Mouse (Mus musculus) subcutaneous adipose tissue, adult 2 months (tissue): ENCODE data around the gene Plvap. TPM values are rescaled to one million over a fixed set of nuclear protein-coding genes. Genes with fewer than 3 reads are reported as not detected.

ENCODE experiments used
- polyA plus RNA-seq: library from polyadenylated mRNA; depleted of rRNA; stranded (reverse); fragments of >200 nt; gene quantifications from 2 replicates; pipeline ENCODE4 v1.2.3, GENCODE M21; 2012; ENCODE audit warnings: low replicate concordance; rRNA removed

The Plvap gene
- 129 and 167 TPM in 2 replicates for polyA plus RNA-seq

GRCm38 (mm10) chr8:71511644-71512043 is at the start of gene Plvap:
TSS of gene Plvap (minus strand) at chr8:71511752.

DNA sequence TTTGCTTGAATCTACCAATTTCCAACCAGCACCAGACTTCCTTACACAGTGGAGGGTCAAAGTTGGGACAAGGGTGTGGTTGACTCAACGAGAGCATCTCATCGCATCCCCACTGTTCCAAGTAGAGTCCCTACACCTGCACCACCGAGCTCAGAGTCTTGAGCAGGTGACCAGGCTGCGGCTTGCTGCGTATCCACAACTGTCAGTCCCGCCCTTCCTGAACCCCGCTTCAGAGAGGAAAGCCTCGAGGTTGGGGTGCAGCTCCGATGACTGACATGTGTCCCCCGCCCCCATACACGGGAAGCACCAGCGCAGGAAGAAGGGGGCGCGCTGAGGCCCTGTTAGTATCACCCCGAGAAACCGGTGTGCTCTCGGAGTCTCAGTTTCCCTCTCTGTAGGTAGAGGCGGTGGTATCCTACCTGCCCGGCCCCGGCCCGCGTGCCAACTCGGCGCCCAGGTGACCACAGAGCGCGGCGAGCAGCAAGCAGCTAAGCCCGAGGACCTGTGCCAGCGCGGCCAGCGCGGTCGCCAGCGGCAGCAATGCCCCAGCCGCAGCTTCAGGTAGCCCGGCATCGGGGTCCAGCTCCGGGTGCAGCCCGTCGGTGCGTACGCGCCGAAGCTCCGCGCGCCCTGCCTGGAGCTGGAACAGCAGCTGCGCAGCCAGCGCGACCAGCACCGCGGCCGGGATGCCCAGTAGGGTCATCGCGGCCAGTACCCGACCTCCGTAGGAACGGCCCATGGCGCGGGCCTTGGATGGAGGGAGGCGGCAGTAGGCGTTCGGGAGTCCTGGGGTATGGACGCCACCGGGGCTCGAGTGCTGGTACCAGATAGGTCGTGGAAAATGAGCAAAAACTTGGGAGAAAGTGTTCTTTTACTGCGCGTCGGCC is 46.8 kb upstream of the Plvap start, which contains the start of gene Tmem221:
Gene Tmem221, minus strand, starts transcription at position 801 of the 887 bp plus-strand sequence.

DNA sequence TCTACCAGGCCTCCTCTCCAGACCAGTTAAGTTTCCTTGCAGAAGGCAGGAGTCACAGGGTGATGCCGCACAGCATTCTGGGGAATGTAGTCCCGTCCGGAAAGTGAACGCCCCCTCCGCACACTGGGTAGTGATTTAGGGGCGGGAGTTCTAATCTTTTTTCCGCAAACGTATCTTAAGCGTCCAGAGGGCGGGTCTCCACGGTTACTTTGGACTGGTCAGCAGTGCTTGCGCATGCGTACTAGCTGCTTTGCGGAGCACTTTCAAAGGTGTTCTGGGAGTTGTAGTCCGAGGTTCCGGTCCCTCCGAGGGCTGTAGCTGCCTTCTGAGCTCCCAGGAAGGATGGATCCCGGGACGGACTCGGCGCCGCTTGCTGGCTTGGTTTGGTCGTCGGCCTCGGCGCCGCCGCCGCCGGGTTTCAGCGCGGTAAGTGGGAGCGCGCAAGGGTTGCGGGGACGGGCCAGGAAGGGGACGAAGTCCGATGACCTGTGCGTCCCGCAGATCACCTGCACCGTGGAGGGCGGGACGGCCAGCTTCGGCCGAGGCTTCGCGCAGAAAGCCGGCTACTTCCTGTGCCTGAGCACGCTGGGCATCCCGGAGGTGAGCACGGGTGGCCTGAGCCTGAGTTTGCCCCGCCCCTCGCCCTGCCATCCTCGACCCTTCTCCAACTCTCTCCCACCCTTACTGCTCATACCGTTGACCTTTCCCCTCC is 31.2 kb upstream of the Plvap start, which contains the start of gene Mvb12a:
Gene Mvb12a, plus strand, starts transcription at position 291 of the 712 bp plus-strand sequence.

DNA sequence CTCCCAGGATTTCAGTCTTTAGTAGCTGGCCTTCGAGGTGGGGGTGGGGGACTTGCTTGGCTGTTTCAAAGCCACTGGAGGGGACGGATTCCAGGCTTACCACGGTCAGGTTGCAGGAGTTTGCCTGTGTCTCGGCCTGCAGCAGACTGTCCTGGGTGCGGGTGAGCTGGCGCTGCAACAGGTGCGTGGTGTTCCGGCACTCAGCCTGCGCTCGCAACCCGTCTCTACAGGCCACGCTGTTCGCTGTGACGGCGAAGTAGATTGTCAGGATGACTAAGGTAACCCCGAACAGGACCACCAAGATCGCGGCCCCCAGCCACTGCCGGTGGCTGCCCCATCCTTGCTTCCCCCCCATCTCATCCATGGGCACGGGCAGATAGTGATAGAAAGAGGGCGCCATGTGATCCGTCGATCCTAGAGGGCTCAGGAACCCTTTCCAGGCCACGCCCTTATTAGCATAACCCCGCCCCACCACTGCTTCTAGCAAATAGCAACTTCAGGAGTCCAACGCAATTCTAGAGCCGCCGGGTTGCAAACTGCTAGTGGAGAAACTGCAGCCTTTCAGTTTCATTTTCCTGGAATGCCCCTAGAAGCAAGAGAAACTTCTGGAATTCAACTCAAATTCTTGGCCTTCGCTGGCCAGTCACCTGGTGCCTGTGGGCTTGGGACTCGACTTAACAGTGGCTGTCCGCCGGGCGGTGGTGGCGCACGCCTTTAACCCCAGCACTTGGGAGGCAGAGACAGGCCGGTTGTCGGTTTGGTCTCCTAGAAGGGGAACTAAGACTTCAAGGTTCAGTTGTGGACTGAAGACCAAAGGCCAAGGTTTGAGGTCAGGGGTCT is 25.7 kb upstream of the Plvap start, which contains the start of gene Bst2:
Gene Bst2, minus strand, starts transcription at position 429 of the 840 bp plus-strand sequence.

DNA sequence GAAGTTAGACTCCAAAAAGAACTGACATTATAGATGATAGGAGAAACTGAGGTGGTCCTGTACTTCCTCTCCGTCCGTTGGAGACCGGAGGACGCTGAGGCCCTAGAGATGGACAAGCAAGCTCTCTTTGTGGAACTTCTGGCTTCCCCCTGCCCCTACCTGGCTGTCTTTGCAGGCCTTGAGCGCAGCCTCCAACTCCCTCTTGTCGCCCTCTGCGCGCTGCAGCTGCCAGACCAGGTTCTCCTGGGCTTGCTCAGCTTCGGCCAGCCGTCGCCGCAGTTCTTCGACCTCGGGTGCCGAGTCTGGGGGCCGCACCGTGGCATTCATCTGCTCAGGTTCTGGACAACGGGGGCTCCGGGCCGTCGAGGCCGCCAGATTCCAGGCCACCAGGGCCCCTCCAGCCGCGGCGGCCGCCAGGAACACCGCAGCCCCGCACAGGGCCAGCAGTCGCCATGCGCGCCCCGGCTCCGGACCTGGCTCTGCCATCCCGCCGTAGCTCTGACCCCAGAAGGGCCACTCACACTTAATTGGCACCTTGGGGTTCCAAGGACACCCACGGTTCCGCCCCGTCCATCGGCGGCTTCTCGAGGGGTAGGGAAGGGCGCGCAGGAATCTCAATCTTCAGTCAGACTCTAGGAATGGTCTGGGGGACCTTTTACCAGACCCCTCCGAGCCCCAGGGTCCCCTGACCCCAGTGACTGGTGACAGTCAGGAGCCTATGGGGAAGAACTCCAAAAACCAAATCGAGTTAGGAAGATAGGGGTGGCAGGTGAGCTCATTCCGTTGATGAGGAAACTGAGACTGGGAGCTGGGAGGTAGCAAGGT is 13.9 kb upstream of the Plvap start, which contains the start of gene Ccdc194:
Gene Ccdc194, minus strand, starts transcription at position 486 of the 825 bp plus-strand sequence.

DNA sequence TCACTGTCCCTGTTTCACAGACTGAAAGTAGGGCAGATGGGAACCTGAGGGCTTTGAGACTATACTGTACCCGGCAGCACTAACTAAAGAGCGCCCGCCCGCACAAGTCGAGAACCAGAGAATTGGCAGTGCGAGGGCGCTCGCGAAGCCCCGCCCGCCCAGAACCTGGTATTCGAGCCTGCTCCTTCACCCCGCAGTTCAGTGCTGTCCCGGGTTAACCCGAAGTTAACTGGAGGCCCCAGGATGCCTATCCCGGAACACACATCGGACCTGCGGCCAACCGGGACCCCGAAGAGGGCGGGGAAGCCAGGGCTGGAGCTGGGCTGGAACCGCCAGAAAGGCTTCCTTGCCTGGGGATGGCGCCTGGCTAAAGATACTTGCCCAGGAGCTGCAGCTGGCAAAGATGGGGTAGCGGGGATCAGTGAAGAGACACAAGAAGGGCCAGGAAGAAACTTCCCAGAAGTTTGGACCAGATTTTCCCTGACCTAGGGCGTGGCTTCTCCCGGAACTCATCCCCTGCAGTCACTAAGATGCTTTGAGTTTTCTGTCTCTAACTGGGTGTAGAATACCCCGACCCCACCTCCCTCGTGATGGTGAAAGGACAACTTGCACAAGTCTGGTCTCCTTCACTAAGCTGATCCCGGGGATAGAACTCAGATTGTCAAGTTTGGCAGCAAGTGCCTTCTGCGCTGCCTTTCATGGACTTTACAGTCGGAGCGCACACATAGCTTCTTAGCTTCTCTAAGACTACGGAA is 23.7 kb downstream of the Plvap start, which contains the start of gene Gtpbp3:
Gene Gtpbp3, plus strand, starts transcription at position 413 of the 755 bp plus-strand sequence.

DNA sequence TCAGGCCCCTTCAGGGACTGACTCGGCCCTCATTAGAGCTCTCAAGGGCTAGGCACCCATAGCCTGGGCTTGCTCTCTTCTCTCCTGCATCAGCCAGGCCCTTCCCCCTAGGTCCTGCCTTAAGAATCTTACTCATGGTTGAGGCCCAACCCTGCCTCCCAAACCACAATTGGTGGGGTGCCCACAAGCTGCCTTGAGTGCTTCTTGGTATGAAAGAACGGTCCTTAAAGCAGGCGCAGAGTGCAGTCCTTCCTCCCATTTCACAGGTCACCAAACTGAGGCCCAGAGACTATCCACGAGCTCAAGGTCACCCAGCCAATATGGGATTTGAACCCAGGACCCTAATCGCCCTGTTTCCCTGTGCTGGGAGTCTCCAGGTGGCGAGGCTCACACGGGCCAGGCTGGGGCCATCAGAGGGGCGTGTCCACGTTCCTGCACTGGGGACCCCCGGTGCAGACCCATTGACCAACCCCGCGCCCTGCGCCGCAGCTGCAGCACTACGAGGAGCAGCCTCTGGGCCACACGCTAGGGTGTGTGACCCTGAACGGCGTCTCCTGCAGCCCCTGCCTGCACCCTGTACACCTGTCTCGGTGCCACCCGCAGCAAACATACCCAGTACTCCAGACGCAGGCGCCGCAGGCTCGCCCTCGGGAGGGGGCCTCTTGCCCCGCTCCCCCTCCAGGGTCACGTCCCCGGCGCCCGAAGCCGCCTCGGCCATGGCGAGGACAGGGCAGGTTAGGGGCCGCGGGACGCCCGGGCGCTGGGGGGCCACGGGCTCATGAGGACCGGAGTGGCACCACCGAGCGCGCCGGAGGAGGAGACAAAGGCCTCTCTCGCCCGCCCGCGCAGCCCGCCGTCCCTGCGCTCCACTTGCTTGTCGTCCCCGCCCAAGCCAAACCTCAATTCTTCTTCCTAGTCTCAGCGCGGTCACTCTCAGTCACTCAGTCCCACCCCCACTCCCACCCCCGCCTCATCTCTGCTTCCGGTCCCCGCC is 26.1 kb downstream of the Plvap start, which contains the start of gene Ano8:
Gene Ano8, minus strand, starts transcription at position 822 of the 994 bp plus-strand sequence.

GRCm38 (mm10) chr8:71468916-71469315 is 42.6 kb downstream of the Plvap start, which contains the start of gene Dda1:
TSS of gene Dda1 (plus strand) at chr8:71469199.

GRCm38 (mm10) chr8:71464513-71465500 is 46.7 kb downstream of the Plvap start, which contains the start of gene Mrpl34:
TSS of gene Mrpl34 (plus strand) at chr8:71464959.

DNA sequence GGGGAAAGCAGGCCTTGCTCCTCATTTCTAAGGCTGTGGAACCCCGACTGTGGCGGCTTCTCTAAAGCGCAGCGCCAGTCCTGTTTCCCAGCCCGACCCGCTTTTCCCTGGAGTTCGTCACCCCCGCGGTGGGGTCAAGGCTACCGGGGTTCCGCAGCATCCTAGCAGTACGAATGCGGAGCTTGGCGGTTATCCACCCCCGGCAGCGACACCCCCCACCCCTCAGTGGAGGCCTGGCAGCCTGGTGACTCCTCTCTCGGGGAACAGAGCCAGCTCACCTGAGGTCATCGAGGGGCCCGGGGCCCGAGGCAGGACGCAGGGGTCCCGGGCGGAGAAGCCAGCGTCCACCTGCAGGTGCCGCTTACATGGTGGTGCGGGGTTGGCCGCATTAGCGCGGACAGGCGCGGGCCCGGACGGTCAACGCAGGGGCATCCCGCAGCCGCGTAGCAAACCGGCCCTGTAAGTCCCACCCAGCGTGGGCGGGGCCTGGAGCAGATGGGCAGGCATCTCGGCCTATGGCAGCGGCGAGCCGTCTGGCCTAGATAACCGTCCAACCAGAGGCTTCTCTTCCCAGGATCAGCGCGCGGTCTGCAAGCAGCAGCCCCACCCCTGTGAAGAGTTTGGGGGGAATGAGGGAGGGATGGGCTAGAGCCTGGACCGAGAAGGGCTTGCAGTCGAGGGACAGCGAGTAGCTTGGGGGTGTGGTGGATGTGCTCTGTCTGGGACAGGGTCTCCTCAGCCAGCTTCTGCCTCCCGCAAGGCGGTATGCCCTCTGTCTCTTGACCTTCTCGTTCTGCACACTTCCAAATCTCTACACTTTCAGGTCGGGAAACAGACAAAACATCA is 48.1 kb downstream of the Plvap start, which contains the start of gene Abhd8:
Gene Abhd8, minus strand, starts transcription at position 468 of the 846 bp plus-strand sequence.

Other genes with a start within 250 kb of the Plvap start
- gene Myo9b, start 239.0 kb downstream of the Plvap start, polyA plus RNA-seq = 19.0 and 40.2 TPM in 2 replicates
- gene Haus8, start 238.8 kb downstream of the Plvap start, polyA plus RNA-seq = 4.6 and 9.8 TPM in 2 replicates
- 105 and 142 TPM in 2 replicates for gene Use1, start 144.9 kb downstream of the Plvap start, polyA plus RNA-seq
- 11.9 and 19.6 TPM in 2 replicates for gene Ocel1, start 140.5 kb downstream of the Plvap start, polyA plus RNA-seq
- gene Nr2f6, start 129.8 kb downstream of the Plvap start, polyA plus RNA-seq = 68.1 and 206 TPM in 2 replicates
- gene Ushbp1, start 116.0 kb downstream of the Plvap start, polyA plus RNA-seq = 56.1 and 192 TPM in 2 replicates
- 106 and 146 TPM in 2 replicates for gene Babam1, start 114.9 kb downstream of the Plvap start, polyA plus RNA-seq
- gene Ankle1, start 105.7 kb downstream of the Plvap start, polyA plus RNA-seq = 0.79 and 10.8 TPM in 2 replicates
- gene Abhd8, start 48.1 kb downstream of the Plvap start, polyA plus RNA-seq = 14.1 and 59.1 TPM in 2 replicates
- 81.9 and 83.9 TPM in 2 replicates for gene Mrpl34, start 46.8 kb downstream of the Plvap start, polyA plus RNA-seq
- 93.2 and 103 TPM in 2 replicates for gene Dda1, start 42.6 kb downstream of the Plvap start, polyA plus RNA-seq
- 28.7 and 33.8 TPM in 2 replicates for gene Ano8, start 25.8 kb downstream of the Plvap start, polyA plus RNA-seq
- gene Gtpbp3, start 23.6 kb downstream of the Plvap start, polyA plus RNA-seq = 22.1 and 42.5 TPM in 2 replicates
- 0.40 and 0.95 TPM in 2 replicates for gene Ccdc194, start 14.0 kb upstream of the Plvap start, polyA plus RNA-seq
- gene Bst2, start 25.7 kb upstream of the Plvap start, polyA plus RNA-seq = 275 and 658 TPM in 2 replicates
- 76.0 and 183 TPM in 2 replicates for gene Mvb12a, start 31.2 kb upstream of the Plvap start, polyA plus RNA-seq
- gene Tmem221, start 47.1 kb upstream of the Plvap start, polyA plus RNA-seq = 0.99 and 11.3 TPM in 2 replicates
- gene Nxnl1, start 54.8 kb upstream of the Plvap start, polyA plus RNA-seq = 0.68 and 2.1 TPM in 2 replicates
- gene Slc27a1, start 57.1 kb upstream of the Plvap start, polyA plus RNA-seq = 501 and 576 TPM in 2 replicates
- gene Pgls, start 80.4 kb upstream of the Plvap start, polyA plus RNA-seq = 133 and 189 TPM in 2 replicates
- 5.0 and 6.6 TPM in 2 replicates for gene Fam129c, start 85.9 kb upstream of the Plvap start, polyA plus RNA-seq
- 132 and 266 TPM in 2 replicates for gene Colgalt1, start 99.2 kb upstream of the Plvap start, polyA plus RNA-seq
- 1.6 and 2.8 TPM in 2 replicates for gene Unc13a, start 160.0 kb upstream of the Plvap start, polyA plus RNA-seq
- gene Jak3, start 164.5 kb upstream of the Plvap start, polyA plus RNA-seq = 29.8 and 48.5 TPM in 2 replicates
- 18.3 and 29.4 TPM in 2 replicates for gene Insl3, start 177.5 kb upstream of the Plvap start, polyA plus RNA-seq
- gene B3gnt3, start 190.0 kb upstream of the Plvap start, polyA plus RNA-seq = 14.0 and 18.7 TPM in 2 replicates
- 2.7 and 10.3 TPM in 2 replicates for gene Fcho1, start 214.0 kb upstream of the Plvap start, polyA plus RNA-seq